Mouse (Mus musculus): ENCODE measurements around the gene Fastkd1.

- no peak for TF ChIP-seq POLR2A (IDR thresholded peaks at IDR 0.05; ENCODE audit: insufficient read depth, low read length)
- TF ChIP-seq CTCF (IDR thresholded peaks at IDR 0.05; ENCODE audit: low read depth, low read length): peak; percentile 80
Observed at GRCm38 (mm10) chr2:69679990-69680389, 33.3 kb downstream of the Fastkd1 start.
